Mouse (Mus musculus) G1E (cell line): ENCODE results near the gene Mdm4.

Experiments
- CTCF ChIP-seq: IDR thresholded peaks from 2 replicates; pipeline ENCODE4 v1.5.1; 2012; ENCODE audit warnings: low read depth, low read length, inconsistent platforms, mixed read lengths
- GATA1 ChIP-seq: IDR thresholded peaks from 2 replicates; pipeline ENCODE4 v1.6.1; 2012; ENCODE audit warnings: borderline replicate concordance, low read length, inconsistent platforms, mixed read lengths
- GATA2 ChIP-seq: IDR thresholded peaks from 2 replicates; pipeline ENCODE4 v1.6.1; 2012; ENCODE audit warnings: low read depth, low read length, inconsistent platforms, borderline replicate concordance
- TAL1 ChIP-seq: conservative IDR thresholded peaks from 2 replicates; pipeline ENCODE4 v1.6.1; 2012; ENCODE audit warnings: low read depth, low read length, inconsistent platforms, mixed read lengths

DNA sequence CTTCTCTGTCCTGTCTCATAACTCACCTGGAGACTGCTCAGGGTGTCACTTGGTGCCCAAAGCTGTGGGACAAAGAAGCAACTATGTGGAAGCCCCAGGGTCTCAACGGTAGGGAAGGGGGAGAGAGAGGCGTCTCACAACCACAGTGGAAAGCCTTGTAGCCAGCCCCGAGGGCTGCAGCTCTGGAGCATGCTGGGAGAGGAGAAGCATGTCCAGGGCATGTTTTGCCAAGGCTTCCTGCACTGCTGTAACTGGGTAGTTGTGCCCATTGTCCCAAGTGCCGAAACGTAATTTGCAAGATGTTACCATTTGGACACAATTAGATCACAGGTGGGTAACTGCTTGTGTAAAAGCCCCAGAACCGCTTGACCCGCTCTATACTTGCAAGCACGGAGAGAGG lies 111.1 kb downstream of the Mdm4 start:
- TF ChIP-seq TAL1 = no peak
- TF ChIP-seq CTCF = no peak
- TF ChIP-seq GATA1 = no peak
- TF ChIP-seq GATA2 = no peak
